Mouse (Mus musculus): Measurements from ENCODE around the gene Pirt.

Pirt gene

DNA sequence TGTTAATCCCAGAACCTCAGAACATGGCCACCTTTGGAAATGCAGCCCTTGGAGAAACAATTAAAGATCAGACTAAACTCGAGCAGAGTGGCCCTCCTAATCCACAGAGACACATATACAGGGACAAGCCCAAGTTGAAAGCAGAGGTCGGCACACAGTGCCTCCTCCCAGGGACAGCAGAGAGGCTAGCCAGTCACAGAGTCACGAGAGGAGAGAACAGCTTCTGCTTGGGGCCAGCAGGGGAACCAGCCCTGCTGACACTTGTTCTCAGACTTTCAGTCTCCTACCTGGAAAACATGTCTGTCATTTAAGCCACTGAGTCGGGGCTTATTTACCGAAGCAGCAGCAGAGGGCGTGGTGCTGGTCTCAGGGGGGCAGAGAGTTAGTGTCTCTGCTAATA is 34.7 kb downstream of the Pirt start:
- DNase-seq (ENCODE audit: low spot score in 2 of 2) = no peak

DNA sequence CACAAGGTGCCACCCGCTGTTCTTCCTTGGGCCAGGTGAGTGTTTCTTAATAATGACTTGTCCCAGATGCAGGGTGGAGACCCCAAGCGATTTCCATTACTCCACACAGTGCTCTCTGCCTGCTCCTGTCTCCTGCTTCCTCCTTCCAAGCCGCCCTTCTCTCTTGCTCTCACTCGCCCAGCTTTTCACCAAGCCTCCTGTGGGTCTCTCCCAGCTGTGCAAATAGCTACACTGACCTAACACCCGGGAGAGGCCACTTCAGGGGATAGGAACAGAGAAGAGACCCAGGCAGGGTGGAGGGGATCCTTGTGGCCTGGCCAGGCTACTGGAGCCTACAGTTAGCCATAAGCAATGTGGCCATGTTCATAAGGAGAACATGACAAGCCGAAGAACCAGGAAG is 35.1 kb downstream of the Pirt start:
- no peak for DNase-seq (ENCODE audit: low spot score in 2 of 2)

DNA sequence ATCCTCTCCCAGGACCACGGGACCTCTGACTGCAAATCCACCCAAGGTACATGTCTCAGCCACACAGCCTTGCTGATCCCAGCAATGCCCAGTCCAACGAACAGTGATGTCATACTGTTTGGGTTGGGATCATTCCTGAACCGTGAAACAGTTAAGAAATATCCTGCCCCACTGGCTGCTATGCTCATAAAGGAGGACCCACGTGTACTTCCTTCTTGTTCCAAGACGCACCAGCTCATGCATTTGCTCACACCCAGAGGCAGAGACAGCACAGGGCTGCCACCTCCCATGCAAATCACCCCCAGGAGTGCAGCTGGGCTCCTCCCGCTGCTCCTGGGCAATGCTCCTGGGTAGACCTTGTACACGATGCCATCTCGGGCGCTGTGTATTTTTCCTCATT is 44.5 kb downstream of the Pirt start, which contains the start of gene Tmem238l:
TSS of gene Tmem238l (plus strand) at position 336 of the 400 bp plus-strand sequence.
- DNase-seq (ENCODE audit: low spot score in 2 of 2) = no peak

DNA sequence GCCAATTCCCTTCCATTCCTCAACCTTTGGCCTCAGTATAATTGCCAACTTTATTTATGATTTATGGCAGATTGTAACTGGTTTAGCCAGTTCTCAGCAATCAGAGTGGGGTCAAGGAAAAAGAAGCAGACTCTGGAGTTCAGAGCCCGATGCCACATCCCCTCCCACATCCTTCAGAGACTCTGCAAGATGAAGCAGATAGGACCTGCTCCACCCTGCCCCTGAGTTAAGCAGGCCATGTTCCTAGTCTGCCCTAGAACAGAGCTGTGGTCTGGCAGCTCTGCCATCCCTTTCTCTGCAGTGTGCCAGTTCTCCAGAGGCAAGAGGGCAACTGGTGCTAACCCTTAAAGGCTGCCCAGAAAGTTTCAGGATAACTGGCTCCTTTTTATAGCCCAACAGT is 49.0 kb downstream of the Pirt start:
- no peak for DNase-seq (ENCODE audit: low spot score in 2 of 2)

DNA sequence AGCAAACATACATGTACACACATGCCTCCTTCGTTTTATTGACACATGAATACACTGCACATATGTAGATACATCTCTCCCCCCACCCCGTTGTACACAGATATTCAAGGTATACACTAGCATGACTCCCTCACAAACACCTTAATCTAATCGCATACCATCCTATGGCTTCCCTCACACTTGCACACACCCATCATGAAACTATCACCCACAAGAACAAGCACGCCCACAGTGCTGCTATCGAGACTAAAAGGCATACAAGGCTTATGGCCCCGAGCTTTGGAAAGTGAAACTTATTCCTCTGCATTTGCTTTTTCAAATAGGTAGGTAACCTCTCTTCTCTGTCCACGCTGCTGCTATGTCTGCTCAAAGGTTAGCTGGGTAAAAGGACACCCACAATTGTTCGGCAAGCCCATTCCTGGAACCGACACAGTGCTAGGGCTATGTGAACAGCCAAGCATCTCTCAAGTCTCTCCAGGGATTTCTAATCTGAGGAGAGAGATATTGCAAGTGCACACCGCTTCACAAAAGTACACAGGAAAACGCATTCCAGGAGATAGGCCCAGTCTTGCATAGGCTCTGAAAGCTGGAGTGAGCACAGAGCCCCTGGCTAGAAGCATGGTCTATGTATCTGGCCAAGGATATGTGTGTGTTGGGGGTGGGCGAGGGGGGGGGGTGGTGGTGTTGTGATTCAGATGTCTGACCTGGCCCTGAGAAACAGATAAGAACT is 49.8 kb downstream of the Pirt start:
- DNase-seq (ENCODE audit: low spot score in 2 of 2) = no peak

DNA sequence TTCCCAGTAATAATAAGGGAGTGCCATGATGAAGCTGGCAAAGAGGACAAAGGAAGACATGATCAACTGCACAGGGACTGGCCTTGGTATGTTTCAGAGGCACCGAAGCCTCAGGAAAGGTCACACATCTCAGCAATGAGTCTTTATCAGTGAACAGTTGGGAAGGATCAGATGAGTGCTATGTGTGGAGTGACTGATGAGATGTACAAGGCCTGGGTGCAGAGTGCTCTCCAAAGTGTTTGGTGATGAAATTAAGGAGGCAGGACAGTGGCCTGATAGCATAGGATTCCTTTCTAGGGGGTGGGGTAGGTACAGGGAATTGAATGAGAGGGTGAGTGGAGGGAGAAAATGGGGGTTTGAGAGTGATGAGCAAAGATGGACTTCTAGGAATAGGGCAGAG is 51.7 kb downstream of the Pirt start:
- no peak for DNase-seq (ENCODE audit: low spot score in 2 of 2)

DNA sequence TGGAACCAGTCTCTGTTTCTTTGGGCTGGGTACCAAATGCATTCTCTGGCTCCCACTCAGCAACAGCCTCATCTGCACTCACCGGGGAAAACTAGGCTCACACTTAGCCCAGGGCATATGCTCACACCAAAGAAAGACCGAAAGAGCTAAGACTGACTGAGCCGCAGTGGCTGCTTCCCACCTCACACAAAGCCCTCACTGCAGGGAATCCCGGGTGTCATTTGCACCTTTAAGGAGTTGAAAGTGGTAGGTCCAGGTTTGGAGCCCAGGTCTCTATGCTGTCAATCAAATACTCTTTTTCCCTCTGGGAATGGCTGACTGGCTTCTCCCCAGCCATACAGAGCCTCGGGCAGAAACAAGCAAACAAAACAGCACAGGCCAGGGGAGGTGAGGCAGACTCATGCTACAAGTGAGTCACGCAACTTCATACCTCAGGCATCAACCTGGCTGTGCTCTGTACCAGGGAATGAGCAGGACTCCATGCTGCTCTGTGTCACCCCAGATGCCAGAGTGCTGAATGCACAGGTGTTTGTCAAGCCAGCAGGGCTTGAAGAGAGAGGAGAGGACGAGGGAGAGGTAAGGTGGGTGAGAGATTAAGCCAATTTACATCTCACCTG is 54.8 kb downstream of the Pirt start:
- DNase-seq (ENCODE audit: low spot score in 2 of 2) = no peak

DNA sequence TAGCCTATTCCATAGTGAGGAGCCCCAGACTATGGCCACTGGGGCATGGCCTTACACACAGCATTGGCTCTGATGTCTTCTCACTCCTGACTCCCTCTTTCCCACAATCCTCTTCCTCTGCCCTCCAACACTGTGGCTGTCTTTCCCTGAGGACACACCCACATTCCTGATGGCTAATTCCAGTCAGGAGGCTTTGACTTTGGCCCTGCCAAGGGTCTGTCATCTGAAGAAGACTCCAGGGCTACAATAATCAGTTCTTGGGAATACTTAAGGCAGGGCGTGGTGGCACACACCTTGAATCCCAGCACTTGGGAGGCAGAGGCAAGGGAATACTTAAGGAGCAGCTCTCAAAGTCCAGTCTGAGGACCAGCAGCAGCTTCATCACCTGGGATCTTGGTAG is 56.8 kb downstream of the Pirt start:
- DNase-seq (ENCODE audit: low spot score in 2 of 2) = no peak

DNA sequence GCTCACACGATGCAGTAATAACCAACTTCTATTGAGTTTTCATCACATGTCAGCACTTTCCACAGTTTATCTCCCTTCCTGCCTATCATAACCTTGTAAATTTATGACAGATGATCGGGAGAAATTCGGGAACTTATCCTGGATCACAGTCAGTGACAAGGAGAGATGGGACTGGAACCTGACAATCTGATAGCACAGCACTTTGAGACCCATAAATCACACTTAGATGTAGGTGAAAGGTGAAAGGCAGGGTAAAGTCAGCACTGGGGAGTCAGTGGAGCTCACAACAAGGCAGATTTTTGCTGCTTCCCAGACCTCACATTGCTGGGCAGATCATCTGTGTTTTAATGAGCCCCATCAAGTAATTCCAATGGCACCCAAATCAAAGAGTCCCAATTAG is 61.7 kb downstream of the Pirt start:
- no peak for DNase-seq (ENCODE audit: low spot score in 2 of 2)

DNA sequence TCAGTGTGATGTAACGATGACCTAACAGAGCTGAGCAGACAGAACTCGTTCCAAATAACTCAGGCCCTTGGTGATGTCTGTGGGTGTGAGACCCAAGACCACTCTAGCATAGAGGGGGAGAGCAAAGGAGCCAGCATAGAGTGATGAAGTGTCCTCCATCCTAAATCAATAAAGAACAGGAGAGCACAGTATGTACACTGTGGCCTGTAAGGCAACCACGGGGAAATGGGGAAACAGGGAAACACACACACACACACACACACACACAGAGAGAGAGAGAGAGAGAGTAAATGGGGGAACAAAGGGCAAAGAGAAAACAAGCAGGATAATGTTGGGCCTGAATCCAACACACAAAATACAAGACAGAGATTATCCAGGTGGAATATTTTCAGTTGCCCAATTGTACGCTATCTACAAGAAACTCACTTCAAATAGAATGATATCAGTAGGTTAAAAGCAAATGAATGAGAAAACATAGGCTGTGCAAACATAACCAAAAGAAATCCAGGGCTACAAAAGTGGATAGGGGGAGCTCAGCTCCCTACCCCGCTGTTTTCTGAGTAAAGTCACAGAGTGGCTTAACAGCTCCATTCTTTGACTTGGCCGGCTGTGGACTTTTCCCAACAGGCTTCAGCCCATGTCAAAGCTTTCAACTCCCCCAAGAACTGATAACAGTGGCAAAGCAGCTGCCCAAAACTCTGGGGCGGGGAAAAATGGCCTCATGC is 64.0 kb downstream of the Pirt start:
- DNase-seq (ENCODE audit: low spot score in 2 of 2) = no peak
